Mouse (Mus musculus) layer of hippocampus, postnatal 25 days (tissue): ENCODE results near the gene Dglucy. TPM values are rescaled to one million over a fixed set of nuclear protein-coding genes. Genes with fewer than 3 reads are reported as not detected.
A peak's percentile ranks its signal among the peaks of the same experiment; 100 is the strongest.

Source experiments
- DNase-seq, 2 experiments: peaks; one replicate each; pipeline ENCODE4 v3.0.0; 2022; ENCODE audit warnings: mixed read lengths in 2 of 2, low spot score in 1 of 2; ENCODE audit errors: extremely low spot score in 1 of 2
- total RNA-seq, 2 experiments: library from RNA; stranded (reverse); gene quantifications; 2 replicates each; pipeline ENCODE4 v1.2.3; 2021

Gene Dglucy
- total RNA-seq, 2 experiments from 2014 or later = 6.4 to 7.4 TPM

GRCm38 (mm10) chr12:100837208-100837607 is 58.4 kb downstream of the Dglucy start:
- no peak for DNase-seq

GRCm38 (mm10) chr12:100839079-100839600 is 60.3 kb downstream of the Dglucy start:
- DNase-seq = no peak

GRCm38 (mm10) chr12:100839926-100840325 is 61.1 kb downstream of the Dglucy start:
- no peak for DNase-seq

- DNase-seq = peak; percentile 71 to 88
Measured at GRCm38 (mm10) chr12:100841211-100841792, 62.4 kb downstream of the Dglucy start.

- DNase-seq = no peak
Measured at GRCm38 (mm10) chr12:100843171-100843570, 64.3 kb downstream of the Dglucy start.

GRCm38 (mm10) chr12:100844546-100844945 is 65.7 kb downstream of the Dglucy start:
- no peak for DNase-seq

- no peak for DNase-seq
Measured at GRCm38 (mm10) chr12:100845829-100846228, 67.0 kb downstream of the Dglucy start.

- no peak for DNase-seq
Measured at GRCm38 (mm10) chr12:100846566-100846965, 67.7 kb downstream of the Dglucy start.

- no peak for DNase-seq
Measured at GRCm38 (mm10) chr12:100847437-100848080, 68.7 kb downstream of the Dglucy start.

GRCm38 (mm10) chr12:100849421-100850138 is 70.7 kb downstream of the Dglucy start:
- DNase-seq = no peak

- DNase-seq = no peak
Measured at GRCm38 (mm10) chr12:100852370-100852769, 73.5 kb downstream of the Dglucy start.

- no peak for DNase-seq
Measured at GRCm38 (mm10) chr12:100856337-100856736, 77.5 kb downstream of the Dglucy start.

GRCm38 (mm10) chr12:100857791-100858190 is 78.9 kb downstream of the Dglucy start:
- no peak for DNase-seq

GRCm38 (mm10) chr12:100862272-100862671 is 83.4 kb downstream of the Dglucy start:
- DNase-seq = no peak

GRCm38 (mm10) chr12:100862856-100863446 is 84.1 kb downstream of the Dglucy start:
- DNase-seq = no peak

GRCm38 (mm10) chr12:100865072-100865471 is 86.2 kb downstream of the Dglucy start:
- DNase-seq = no peak

- DNase-seq = no peak
Measured at GRCm38 (mm10) chr12:100865509-100866078, 86.7 kb downstream of the Dglucy start.

GRCm38 (mm10) chr12:100867097-100867496 is 88.2 kb downstream of the Dglucy start:
- DNase-seq = no peak

- no peak for DNase-seq
Measured at GRCm38 (mm10) chr12:100868049-100868622, 89.3 kb downstream of the Dglucy start.

GRCm38 (mm10) chr12:100871234-100871633 is 92.4 kb downstream of the Dglucy start:
- DNase-seq = no peak
